ENCODE assay signal across 11 mouse cellular contexts in the genomic region with DNA sequence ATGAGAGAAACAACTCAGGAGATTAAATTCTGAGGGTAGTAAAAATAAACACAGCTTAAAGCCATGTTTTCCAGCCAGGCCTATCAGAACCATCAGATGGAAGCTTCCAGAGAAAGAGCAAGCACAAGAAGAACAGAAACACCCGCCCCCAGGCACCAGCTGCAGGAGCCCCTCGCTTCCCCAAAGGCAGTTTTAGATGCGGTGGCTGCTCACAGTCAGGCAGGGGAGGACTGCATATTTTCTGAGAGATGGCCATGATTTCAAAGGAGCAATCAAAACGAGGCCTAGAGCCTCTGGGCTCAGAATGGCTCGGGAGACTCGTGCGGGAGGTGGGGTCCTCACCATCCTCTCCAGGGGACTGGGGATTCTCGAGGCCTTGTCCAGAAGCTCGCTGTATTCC. TPM values are rescaled to one million over a fixed set of nuclear protein-coding genes. Genes with fewer than 3 reads are reported as not detected.
DNase-seq lines count a peak whose midpoint lies in the region; ATAC-seq lines count a peak whose summit lies in the region.
"Had no signal": no experiment of that assay in that cellular context is flagged by ENCODE, and none has a peak within 500 bp of the region (broad histone marks: within the 10 kb centered on the region; RNA-seq: fewer than 3 reads in every experiment).

No protein-coding gene starts in this region.

- no peaks in the 10 kb centered on the region for H3K27me3 ChIP-seq in liver, embryonic 11.5 days (replicated peaks; ENCODE audit: control insufficient read depth, insufficient read depth, low read length)

- 75% methylated on average over 9 of the region's 9 CpGs for WGBS in liver, embryonic 11.5 days

- H3K4me3 ChIP-seq in liver, embryonic 11.5 days (ENCODE audit: low read depth, low read length): no peak overlapping the region
- H3K4me3 ChIP-seq: erythroblast, embryonic 14.5 days had no signal

- H3K27ac ChIP-seq in liver, embryonic 11.5 days (ENCODE audit: low read depth, low read length): no peak overlapping the region
- H3K27ac ChIP-seq: hindbrain, embryonic 14.5 days had no signal

- DNase-seq in right cerebral cortex, adult 18-20 months: peak; percentile 76
- no peak for DNase-seq in right cerebral cortex, postnatal 4 days
- peak; percentile 75 for DNase-seq in layer of hippocampus, adult 11-12 months (ENCODE audit: low spot score)
- DNase-seq in left cerebral cortex, postnatal 14 days (ENCODE audit: low spot score in 2 of 2): peak; percentile 78 to 91
- no peak for DNase-seq in liver, embryonic 11.5 days (ENCODE audit: low spot score)
- DNase-seq in adrenal gland, postnatal 14 days: no peak
- DNase-seq in cerebellum, postnatal 36 days: no peak
- DNase-seq: heart, adult 18-20 months; kidney, postnatal 10 days had no signal

- no peak overlapping the region for H3K4me2 ChIP-seq in liver, embryonic 11.5 days
- H3K4me2 ChIP-seq: hindbrain, embryonic 14.5 days had no signal

- no peak overlapping the region for H3K9ac ChIP-seq in liver, embryonic 11.5 days (ENCODE audit: low read depth, low read length)
- H3K9ac ChIP-seq: hindbrain, embryonic 14.5 days had no signal

- intact Hi-C loops in left cerebral cortex, postnatal 14 days (cut with DNase I): no loop called here

- H3K36me3 ChIP-seq in liver, embryonic 11.5 days (ENCODE audit: control insufficient read depth, insufficient read depth, low read length): peaks cover 2% of the 10 kb centered on the region; the same call in 1 of the 2 replicates

- ATAC-seq in liver, embryonic 11.5 days (replicated peaks; ENCODE audit: low FRiP score): no peak

- H3K4me1 ChIP-seq in liver, embryonic 11.5 days (replicated peaks; ENCODE audit: control insufficient read depth, insufficient read depth, low read length): no peaks in the 10 kb centered on the region

- no peaks in the 10 kb centered on the region for H3K9me3 ChIP-seq in liver, embryonic 11.5 days (ENCODE audit: control insufficient read depth, low read length)

RNA-seq across cellular contexts. Expression of a gene that starts 59.0 kb away (rescaled TPM):
- total RNA-seq in left cerebral cortex, postnatal 14 days (2021): 10 to 100 TPM; 12.1 to 14.2 TPM
- polyA plus RNA-seq in liver, embryonic 11.5 days (2014; fragmentation: Nextera tagmentation; extraction: Ambion mirVana): 28.6 and 30.2 TPM in 2 replicates
- total RNA-seq in adrenal gland, postnatal 14 days (2021): 1.0 and 2.1 TPM in 2 replicates

Comparison
In these comparisons a context has a peak if more than half of its experiments do, and no peak if none do; other contexts are left out.
1. DNase-seq: peak in right cerebral cortex, adult 18-20 months (single experiment), layer of hippocampus, adult 11-12 months (single experiment) and left cerebral cortex, postnatal 14 days (2 of 2); none in right cerebral cortex, postnatal 4 days (single experiment), liver, embryonic 11.5 days (single experiment), adrenal gland, postnatal 14 days (single experiment) and cerebellum, postnatal 36 days (0 of 2).